Mouse (Mus musculus) layer of hippocampus, adult 9-11 months (tissue): ENCODE results near the gene Fmnl3.
"Not testable (repeated sequence)": the region's sequence is repeated elsewhere in the genome, so short reads cannot be mapped to it uniquely, and the experiment has no call there.

Source experiments
- DNase-seq: peaks from one replicate; pipeline ENCODE4 v3.0.0; 2022

Fmnl3 gene

GRCm38 (mm10) chr15:99386796-99387195 is 16.5 kb upstream of the Fmnl3 start:
- no peak for DNase-seq

- DNase-seq: not testable (repeated sequence)
Measured at GRCm38 (mm10) chr15:99386110-99386509, 15.8 kb upstream of the Fmnl3 start.

DNA sequence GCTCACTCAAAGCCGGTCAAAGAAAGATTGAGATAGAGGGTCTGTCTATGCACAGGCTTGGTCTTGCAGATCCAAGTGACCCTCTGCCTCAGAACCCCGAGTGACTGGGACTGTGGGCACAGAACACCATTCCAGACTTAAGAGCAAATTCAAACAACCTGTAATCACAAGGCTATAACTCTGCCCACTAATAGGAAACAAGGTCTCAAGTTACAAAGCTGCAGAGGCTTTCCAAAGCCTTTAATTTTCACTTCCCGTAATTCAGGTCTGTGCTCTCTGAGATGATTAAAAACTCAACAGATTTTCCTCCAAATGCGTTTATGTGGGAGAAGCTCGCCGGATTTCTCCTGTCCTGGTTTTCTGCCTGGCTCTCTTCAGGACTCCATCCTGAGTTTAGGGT is 13.8 kb upstream of the Fmnl3 start:
- DNase-seq: no peak

DNA sequence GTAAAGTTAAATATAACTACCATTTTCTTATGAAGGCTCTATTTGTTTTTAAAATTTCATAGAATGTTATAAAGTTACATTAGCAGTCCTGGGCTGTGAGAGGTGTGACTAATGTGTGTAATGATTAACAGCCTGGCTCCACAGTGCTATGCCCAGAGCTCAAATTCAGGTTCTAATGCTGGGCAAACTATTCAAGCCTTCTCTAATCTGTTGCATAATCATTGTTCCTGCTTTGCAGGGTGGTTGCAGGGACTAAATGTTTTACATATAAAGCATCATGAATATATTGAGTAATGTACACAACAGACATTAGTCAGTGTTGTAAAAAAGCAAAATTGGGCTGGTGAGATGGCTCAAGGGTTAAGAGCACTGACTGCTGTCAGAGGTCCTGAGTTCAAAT is 12.6 kb upstream of the Fmnl3 start:
- no peak for DNase-seq

DNA sequence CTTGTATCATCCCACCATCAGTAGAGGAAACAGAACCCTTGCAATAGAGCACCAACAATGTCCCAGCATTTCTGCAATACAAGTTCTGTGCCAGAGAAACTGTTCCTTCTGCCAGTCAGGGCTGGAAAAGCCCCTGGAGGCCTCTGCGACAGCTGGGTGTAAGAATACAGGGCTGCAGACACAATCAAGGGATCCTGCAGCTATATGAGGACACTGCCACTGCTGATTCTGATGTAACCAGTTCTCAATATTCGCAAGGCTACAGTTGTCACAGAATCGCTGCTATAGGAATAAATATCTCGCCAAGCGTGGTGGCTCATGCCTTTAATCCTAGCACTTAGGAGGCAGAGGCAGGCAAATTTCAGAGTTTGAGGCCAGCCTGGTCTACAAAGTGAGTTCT is 6.0 kb upstream of the Fmnl3 start:
- no peak for DNase-seq

GRCm38 (mm10) chr15:99375581-99375980 is 5.3 kb upstream of the Fmnl3 start:
- no peak for DNase-seq

DNA sequence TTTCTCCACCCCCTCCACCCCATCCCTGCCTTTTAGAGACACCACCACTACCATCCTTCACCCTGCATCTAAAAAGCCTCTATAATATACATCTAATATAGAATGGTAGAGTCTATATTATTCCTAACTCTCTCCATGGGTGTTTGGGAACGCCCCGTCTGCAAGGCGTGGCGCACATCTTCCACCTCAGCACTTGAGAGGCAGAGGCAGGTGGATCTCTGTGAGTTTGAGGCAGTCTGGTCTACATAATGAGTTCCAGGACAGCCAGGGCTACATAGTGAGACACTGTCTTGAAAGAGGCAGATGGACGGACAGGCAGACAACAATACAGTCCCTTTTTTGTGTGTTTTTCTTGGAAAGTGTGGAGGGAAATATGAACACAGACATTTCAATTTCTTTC is 4.8 kb upstream of the Fmnl3 start:
- no peak for DNase-seq

DNA sequence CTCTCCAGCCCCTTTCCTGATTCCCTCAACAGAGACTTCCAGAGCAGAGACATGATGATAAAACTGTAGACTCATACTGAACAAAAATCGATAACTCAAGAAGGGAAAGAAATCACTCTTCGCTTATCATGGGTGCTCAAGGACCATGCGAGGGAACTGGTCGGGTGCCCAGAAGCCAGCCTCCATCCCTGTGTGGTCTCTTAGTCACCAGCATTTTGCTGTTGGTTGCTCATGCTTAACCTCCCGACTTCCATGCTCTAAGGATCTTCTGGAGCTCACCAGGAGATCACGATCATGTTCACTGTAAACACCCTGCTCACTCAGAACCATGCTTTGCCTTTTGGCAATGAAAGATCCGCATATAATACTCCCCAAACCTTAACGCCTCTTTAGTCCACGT is 2.5 kb upstream of the Fmnl3 start:
- DNase-seq: no peak

DNA sequence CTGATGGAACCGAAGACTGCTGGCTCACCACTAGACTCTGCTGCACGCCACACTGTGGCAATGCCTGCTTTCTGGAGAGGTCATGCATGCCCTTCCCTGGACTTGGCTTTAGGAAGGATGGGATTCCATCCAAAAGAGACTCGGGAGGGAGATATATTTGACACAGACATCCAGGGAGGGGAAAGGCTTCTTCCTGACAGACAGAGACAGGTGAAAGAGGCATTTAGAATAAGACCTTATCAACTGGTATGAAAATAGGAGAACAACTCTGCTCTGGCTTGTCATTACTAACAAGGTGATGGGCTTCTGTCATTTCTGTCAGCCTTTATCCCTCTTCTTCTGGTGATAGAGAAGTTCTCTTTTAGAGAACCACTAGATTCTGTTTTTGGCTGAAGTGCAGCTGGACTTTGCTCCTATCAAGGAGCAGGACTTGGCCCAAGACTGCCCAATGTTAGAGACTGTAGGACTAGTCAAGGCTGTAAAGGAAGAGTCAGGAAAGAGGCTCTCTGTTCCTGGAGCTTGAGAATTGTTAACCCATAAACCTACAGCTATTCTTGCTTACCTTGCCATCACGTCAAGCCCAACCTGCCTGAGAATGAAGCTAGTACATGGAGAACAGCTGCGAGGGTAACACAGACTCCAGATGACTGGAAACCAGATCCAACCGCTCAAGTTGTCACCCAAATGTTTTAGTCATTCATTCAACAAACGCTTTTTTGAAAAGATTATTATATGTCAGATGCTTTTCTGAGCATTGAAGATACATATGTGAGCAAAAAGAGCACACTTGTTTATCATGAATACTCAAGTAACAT is 1.5 kb upstream of the Fmnl3 start:
- no peak for DNase-seq

- no peak for DNase-seq
Measured at GRCm38 (mm10) chr15:99369391-99370171, 701 bp downstream of the Fmnl3 start.

- DNase-seq: no peak
Measured at GRCm38 (mm10) chr15:99368583-99369266, 1.6 kb downstream of the Fmnl3 start.

- DNase-seq: peak; percentile 17
Measured at GRCm38 (mm10) chr15:99364921-99365320, 5.4 kb downstream of the Fmnl3 start.

DNA sequence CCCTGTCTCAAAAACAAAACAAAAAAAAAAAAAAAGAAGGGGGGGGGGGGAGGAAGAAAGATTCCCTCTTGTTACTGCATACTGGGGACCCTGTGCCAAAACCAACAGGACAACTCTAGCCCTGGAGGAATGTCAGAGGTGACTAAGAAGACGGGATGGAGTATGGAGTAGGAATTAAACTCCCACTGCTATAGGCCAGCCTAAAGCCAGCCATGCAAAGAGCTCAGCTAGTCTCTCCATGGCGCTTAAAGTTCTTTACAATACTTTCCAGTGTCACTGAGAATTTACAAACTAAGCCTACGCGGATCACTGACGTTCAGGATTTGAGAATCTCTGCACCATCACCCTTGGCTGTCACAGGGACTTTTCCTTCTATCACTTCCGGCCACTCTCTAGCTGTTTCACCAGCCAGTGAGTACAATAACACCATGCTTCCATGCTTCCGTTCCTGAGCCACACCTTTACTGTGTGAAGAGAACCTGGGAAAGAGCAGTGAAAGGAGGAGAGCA is 6.2 kb downstream of the Fmnl3 start:
- DNase-seq: no peak

- DNase-seq: no peak
Measured at GRCm38 (mm10) chr15:99358952-99359351, 11.3 kb downstream of the Fmnl3 start.

GRCm38 (mm10) chr15:99356462-99356861 is 13.8 kb downstream of the Fmnl3 start:
- DNase-seq: no peak

DNA sequence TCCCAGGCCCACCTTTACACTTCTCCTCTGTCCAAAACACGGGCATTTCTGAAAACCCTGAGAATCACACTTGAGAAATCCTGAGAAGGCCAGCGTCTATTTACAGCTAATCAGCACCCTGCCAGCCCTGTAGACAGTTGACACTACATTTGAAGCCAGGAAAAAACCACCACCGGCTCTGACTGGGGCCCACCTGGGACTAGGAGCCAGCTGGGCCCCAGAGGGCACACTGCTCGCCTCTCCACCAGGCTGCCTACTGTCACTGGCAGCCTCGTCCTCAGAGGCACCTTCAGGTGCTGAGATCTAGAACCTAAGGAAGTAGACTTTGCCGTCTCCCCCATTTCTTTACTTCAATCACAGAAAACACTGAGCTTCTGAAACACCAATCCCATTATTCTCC is 14.6 kb downstream of the Fmnl3 start:
- no peak for DNase-seq

DNA sequence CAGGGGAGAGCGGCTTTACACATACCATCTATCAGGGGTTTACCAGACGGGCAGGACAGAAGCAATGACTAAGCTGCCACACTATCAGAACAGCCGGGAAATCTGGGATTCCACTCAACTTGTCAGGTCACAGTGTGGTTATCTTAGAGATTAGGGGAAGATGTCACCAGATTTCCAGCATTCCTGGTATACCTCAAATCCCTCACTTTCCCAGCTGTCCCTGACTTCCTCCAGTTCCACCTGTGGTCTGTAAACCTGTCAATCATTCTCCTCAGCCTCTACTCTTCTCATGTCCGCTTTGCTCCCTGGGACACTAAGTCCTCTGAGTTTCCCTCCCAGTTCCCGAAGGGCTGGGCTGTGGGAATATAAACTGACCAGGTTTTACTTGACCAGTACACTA is 18.0 kb downstream of the Fmnl3 start:
- DNase-seq: no peak

- no peak for DNase-seq
Measured at GRCm38 (mm10) chr15:99351610-99352009, 18.7 kb downstream of the Fmnl3 start.

DNA sequence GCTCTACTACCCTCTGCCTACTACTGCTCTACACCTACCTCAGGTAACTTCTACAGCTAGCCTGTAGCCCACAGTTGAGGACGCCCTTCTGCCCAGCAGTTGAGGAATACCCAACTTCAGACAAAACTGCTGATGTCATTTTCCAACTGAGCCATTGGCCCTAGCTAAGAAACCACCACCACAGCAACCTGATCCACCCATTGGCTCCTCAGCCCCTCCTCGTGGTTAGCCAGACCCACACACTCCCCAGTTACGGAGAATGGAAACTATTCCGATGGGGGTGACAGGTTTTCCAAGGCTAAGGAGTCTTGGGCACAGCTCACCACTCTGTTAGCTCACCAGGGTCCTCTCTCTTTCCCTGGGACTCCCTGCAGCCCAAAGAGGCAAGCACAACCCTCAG is 25.3 kb downstream of the Fmnl3 start:
- no peak for DNase-seq

DNA sequence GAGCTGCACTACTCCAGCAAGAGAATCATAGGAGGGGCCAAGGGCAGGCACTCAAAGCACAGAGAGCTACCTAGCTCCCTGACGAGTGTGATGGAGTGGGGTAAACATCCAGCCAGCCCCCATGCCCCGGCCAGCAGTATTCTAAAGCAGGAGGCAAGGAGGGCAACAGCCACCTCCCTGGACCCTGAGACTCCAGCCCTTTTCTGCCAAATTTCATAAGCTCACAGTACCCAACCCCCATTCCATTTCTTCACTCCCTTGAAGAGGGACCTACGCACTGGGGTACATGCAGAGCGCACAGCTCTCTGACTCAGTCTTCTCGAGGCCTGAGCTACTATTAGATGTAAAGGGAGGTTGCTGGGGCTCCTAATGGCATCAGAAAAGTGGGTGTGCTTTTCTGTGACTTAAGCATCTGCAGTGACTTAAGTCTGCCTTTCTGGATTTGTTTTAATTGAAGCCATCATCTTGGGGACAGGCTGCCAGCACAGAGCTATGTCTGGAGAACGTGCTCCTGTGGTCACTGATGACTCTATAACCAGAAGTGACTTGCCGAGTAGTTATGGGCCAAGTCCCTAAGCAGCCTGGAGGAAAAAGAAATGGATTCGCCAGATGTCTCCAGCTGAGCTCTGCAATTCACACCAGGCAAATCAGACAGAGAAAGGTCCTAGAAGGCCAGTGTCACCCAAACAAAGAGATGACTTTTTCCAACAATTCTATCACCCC is 26.0 kb downstream of the Fmnl3 start:
- no peak for DNase-seq

- DNase-seq: peak; percentile 90
Measured at GRCm38 (mm10) chr15:99343414-99344147, 26.7 kb downstream of the Fmnl3 start.
